Comparison of ENCODE assay signal across 9 mouse cellular contexts in genomic region chr17:30187581-30187980, GRCm38 (mm10).
A peak's percentile ranks its signal among the peaks of the same experiment; 100 is the strongest.
DNase-seq lines count a peak whose midpoint lies in the region; ATAC-seq and TF ChIP-seq lines count a peak whose summit lies in the region.
"Had no signal": no experiment of that assay in that cellular context is flagged by ENCODE, and none has a peak within 500 bp of the region (broad histone marks: within the 10 kb centered on the region; RNA-seq: fewer than 3 reads in every experiment).

No protein-coding gene starts in this region.

- peak overlapping the region; percentile 94 for H3K27ac ChIP-seq in layer of hippocampus, adult 2 months
- peak overlapping the region; percentile 67 for H3K27ac ChIP-seq in forebrain, embryonic 10.5 days
- H3K27ac ChIP-seq in hindbrain, embryonic 12.5 days: peak overlapping the region; percentile 87
- peak overlapping the region; percentile 82 for H3K27ac ChIP-seq in midbrain, embryonic 16.5 days (ENCODE audit: low read length)
- H3K27ac ChIP-seq in intestine, postnatal 0 days (ENCODE audit: low read depth, low read length): no peak overlapping the region
- H3K27ac ChIP-seq: liver, embryonic 13.5 days had no signal

- peak overlapping the region; percentile 9; the same call in 1 of the 2 replicates for H3K9ac ChIP-seq in hindbrain, embryonic 12.5 days
- H3K9ac ChIP-seq in midbrain, embryonic 16.5 days (ENCODE audit: low read depth, low read length): peak overlapping the region; percentile 37
- H3K9ac ChIP-seq in intestine, postnatal 0 days (ENCODE audit: low read depth, low read length): no peak overlapping the region
- H3K9ac ChIP-seq: liver, embryonic 13.5 days had no signal

- peaks cover 54% of the 10 kb centered on the region for H3K4me1 ChIP-seq in forebrain, embryonic 10.5 days
- peaks cover 51% of the 10 kb centered on the region for H3K4me1 ChIP-seq in hindbrain, embryonic 12.5 days
- H3K4me1 ChIP-seq in midbrain, embryonic 16.5 days (ENCODE audit: control insufficient read depth, insufficient read depth, low read length): peaks cover 38% of the 10 kb centered on the region
- H3K4me1 ChIP-seq in intestine, postnatal 0 days (replicated peaks; ENCODE audit: control insufficient read depth, insufficient read depth, low read length): no peaks in the 10 kb centered on the region

- no peak for ATAC-seq in hindbrain, embryonic 12.5 days (ENCODE audit: low FRiP score)
- peak; percentile 19 for ATAC-seq in midbrain, embryonic 16.5 days
- ATAC-seq in intestine, postnatal 0 days: no peak

- H3K36me3 ChIP-seq in forebrain, embryonic 10.5 days (replicated peaks): peaks cover 15% of the 10 kb centered on the region
- H3K36me3 ChIP-seq in hindbrain, embryonic 12.5 days: 0 out of 2 replicates have a peak, but pooled peaks cover under 1% of the 10 kb centered on the region
- H3K36me3 ChIP-seq in midbrain, embryonic 16.5 days (ENCODE audit: control insufficient read depth, insufficient read depth, low read length): no peaks in the 10 kb centered on the region
- H3K36me3 ChIP-seq in intestine, postnatal 0 days (ENCODE audit: control insufficient read depth, insufficient read depth): peaks cover 7% of the 10 kb centered on the region; the same call in 1 of the 2 replicates

- H3K27me3 ChIP-seq in forebrain, embryonic 10.5 days (ENCODE audit: poor library complexity, severe bottlenecking): peaks cover 9% of the 10 kb centered on the region; the same call in 1 of the 2 replicates
- no peaks in the 10 kb centered on the region for H3K27me3 ChIP-seq in hindbrain, embryonic 12.5 days
- H3K27me3 ChIP-seq in midbrain, embryonic 16.5 days (ENCODE audit: control insufficient read depth, insufficient read depth, low read depth, low read length): no peaks in the 10 kb centered on the region
- no peaks in the 10 kb centered on the region for H3K27me3 ChIP-seq in intestine, postnatal 0 days (replicated peaks; ENCODE audit: control insufficient read depth, insufficient read depth, low read length)
- H3K27me3 ChIP-seq: liver, embryonic 13.5 days had no signal

- H3K9me3 ChIP-seq in forebrain, embryonic 10.5 days: no peaks in the 10 kb centered on the region
- H3K9me3 ChIP-seq in hindbrain, embryonic 12.5 days (replicated peaks): no peaks in the 10 kb centered on the region
- no peaks in the 10 kb centered on the region for H3K9me3 ChIP-seq in midbrain, embryonic 16.5 days (replicated peaks; ENCODE audit: control insufficient read depth, low read length, poor library complexity, severe bottlenecking)
- H3K9me3 ChIP-seq in intestine, postnatal 0 days (ENCODE audit: control insufficient read depth): no peaks in the 10 kb centered on the region
- H3K9me3 ChIP-seq: liver, embryonic 13.5 days had no signal

- H3K4me3 ChIP-seq in layer of hippocampus, adult 2 months: no peak overlapping the region; the same call in 1 of the 2 replicates
- H3K4me3 ChIP-seq in forebrain, embryonic 10.5 days: no peak overlapping the region
- no peak overlapping the region for H3K4me3 ChIP-seq in hindbrain, embryonic 12.5 days
- no peak overlapping the region for H3K4me3 ChIP-seq in midbrain, embryonic 16.5 days (ENCODE audit: low read depth, low read length)
- no peak overlapping the region for H3K4me3 ChIP-seq in intestine, postnatal 0 days (ENCODE audit: low read depth, low read length)
- H3K4me3 ChIP-seq: liver, embryonic 13.5 days had no signal

- intact Hi-C loops in left cerebral cortex, postnatal 36 days (cut with DNase I): loop anchor here (5.0 kb wide), 1 partner anchor 55 kb away; no protein-coding TSS in a partner anchor

- WGBS in forebrain, embryonic 10.5 days: 49% methylated on average over 5 of the region's 5 CpGs
- 42% methylated on average over 5 of the region's 5 CpGs for WGBS in hindbrain, embryonic 12.5 days
- WGBS in midbrain, embryonic 16.5 days: 8% methylated on average over 5 of the region's 5 CpGs
- whole genome bisulfite sequencing in intestine, postnatal 0 days: 53% methylated on average over 5 of the region's 5 CpGs

- 0 out of 2 replicates have a peak overlapping the region, but pooled peaks have one; percentile 16 for H3K4me2 ChIP-seq in hindbrain, embryonic 12.5 days (replicated peaks)
- peak overlapping the region; percentile 23; the same call in 1 of the 2 replicates for H3K4me2 ChIP-seq in midbrain, embryonic 16.5 days (ENCODE audit: low read length)
- no peak overlapping the region for H3K4me2 ChIP-seq in intestine, postnatal 0 days (replicated peaks; ENCODE audit: low read depth)
- H3K4me2 ChIP-seq: liver, embryonic 13.5 days had no signal

- TF ChIP-seq CTCF in layer of hippocampus, adult 2 months (conservative IDR thresholded peaks at IDR 0.05): no peak
- TF ChIP-seq CTCF in intestine, postnatal 0 days (IDR thresholded peaks at IDR 0.05; ENCODE audit: low read depth): no peak

- DNase-seq in layer of hippocampus, adult 2 months (ENCODE audit: low spot score in 2 of 2): peak in 1 of 2 experiments; percentile 14
- DNase-seq in layer of hippocampus, adult 11-12 months (ENCODE audit: low spot score): no peak
- no peak for DNase-seq in forebrain, embryonic 10.5 days (ENCODE audit: extremely low spot score, low spot score)
- no peak for DNase-seq in left cerebral cortex, postnatal 36 days (ENCODE audit: low spot score in 2 of 2)
- DNase-seq: liver, embryonic 13.5 days; thymus, postnatal 14 days had no signal
